Mouse (Mus musculus) right cerebral cortex, postnatal 25 days (tissue): ENCODE measurements around the gene Ushbp1.
A peak's percentile ranks its signal among the peaks of the same experiment; 100 is the strongest.

Experiments used
- DNase-seq: peaks from one replicate; pipeline ENCODE4 v3.0.0; 2022

Ushbp1 gene

GRCm38 (mm10) chr8:71392391-71392790, 3.2 kb downstream of the Ushbp1 start:
- DNase-seq: no peak

- no peak for DNase-seq
Measured at GRCm38 (mm10) chr8:71391696-71392095, 3.9 kb downstream of the Ushbp1 start.

- DNase-seq: no peak
Measured at GRCm38 (mm10) chr8:71388267-71388666, 7.3 kb downstream of the Ushbp1 start.

- DNase-seq: no peak
Measured at GRCm38 (mm10) chr8:71385212-71385835, 10.3 kb downstream of the Ushbp1 start.

GRCm38 (mm10) chr8:71383860-71384259, 11.7 kb downstream of the Ushbp1 start:
- DNase-seq: no peak

GRCm38 (mm10) chr8:71383396-71383795, 12.2 kb downstream of the Ushbp1 start:
- DNase-seq: no peak

- peak; percentile 75 for DNase-seq
Measured at GRCm38 (mm10) chr8:71381971-71382961, 13.3 kb downstream of the Ushbp1 start.

- DNase-seq: peak; percentile 61
Measured at GRCm38 (mm10) chr8:71381421-71381970, 14.1 kb downstream of the Ushbp1 start, which contains the start of gene Nr2f6. Gene Nr2f6 (minus strand): TSS chr8:71381960.

- DNase-seq: no peak
Measured at GRCm38 (mm10) chr8:71380178-71381171, 15.1 kb downstream of the Ushbp1 start.

GRCm38 (mm10) chr8:71379512-71380075, 16.0 kb downstream of the Ushbp1 start:
- DNase-seq: no peak

GRCm38 (mm10) chr8:71379008-71379407, 16.6 kb downstream of the Ushbp1 start:
- DNase-seq: no peak

- no peak for DNase-seq
Measured at GRCm38 (mm10) chr8:71376423-71377030, 19.1 kb downstream of the Ushbp1 start.

GRCm38 (mm10) chr8:71375581-71376422, 19.8 kb downstream of the Ushbp1 start:
- peak; percentile 76 for DNase-seq

- no peak for DNase-seq
Measured at GRCm38 (mm10) chr8:71374616-71375206, 20.9 kb downstream of the Ushbp1 start.

GRCm38 (mm10) chr8:71373000-71373399, 22.6 kb downstream of the Ushbp1 start:
- DNase-seq: no peak

- DNase-seq: no peak
Measured at GRCm38 (mm10) chr8:71372427-71372826, 23.2 kb downstream of the Ushbp1 start.

GRCm38 (mm10) chr8:71371236-71371848, 24.3 kb downstream of the Ushbp1 start, which contains the start of gene Ocel1:
Gene Ocel1 (plus strand): TSS chr8:71371298.
- DNase-seq: peak; percentile 98

- DNase-seq: no peak
Measured at GRCm38 (mm10) chr8:71370711-71371235, 24.8 kb downstream of the Ushbp1 start.

- DNase-seq: no peak
Measured at GRCm38 (mm10) chr8:71369040-71369718, 26.4 kb downstream of the Ushbp1 start.
